Mouse (Mus musculus) small intestine, adult 2 months (tissue): Measurements from ENCODE around the gene Tepsin.

Experiments used
- CTCF ChIP-seq: fragments of 200-500 bp; IDR thresholded peaks from 2 replicates; pipeline ENCODE4 v1.5.1; 2012; ENCODE audit warnings: low read depth, mild to moderate bottlenecking, control low read depth, inconsistent platforms, low read length, moderate library complexity, mixed read lengths; ENCODE audit not compliant: insufficient replicate concordance, insufficient read length; ENCODE audit errors: extremely low read depth
- POLR2A ChIP-seq: fragments of 200-500 bp; IDR thresholded peaks from 2 replicates; pipeline ENCODE4 v1.6.1; 2012; ENCODE audit warnings: low read depth, mild to moderate bottlenecking, control low read depth, inconsistent platforms, low read length, moderate library complexity

DNA sequence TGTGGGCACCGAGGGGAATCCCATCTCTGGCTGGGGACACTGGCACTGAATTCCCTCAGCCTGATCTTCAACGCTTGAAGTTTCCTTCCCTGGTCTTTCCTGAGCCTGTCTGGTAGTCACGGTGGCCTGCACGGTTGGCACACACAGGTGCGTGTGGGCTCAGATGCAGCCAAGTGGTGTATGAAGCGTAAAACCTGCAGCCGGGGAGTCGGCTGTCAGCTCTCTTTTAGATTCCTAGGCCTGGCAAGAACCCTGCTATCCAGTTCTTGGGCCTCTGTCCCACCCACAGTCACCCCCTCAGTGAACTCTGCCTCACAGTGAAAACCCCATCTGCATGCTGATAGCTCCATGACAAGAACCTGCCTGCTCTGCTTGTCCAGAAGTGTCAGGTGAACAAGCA, 37.9 kb downstream of the Tepsin start:
- TF ChIP-seq CTCF: no peak
- TF ChIP-seq POLR2A: no peak
